Mouse (Mus musculus): Measurements from ENCODE around the gene ccdc198. TPM values are rescaled to one million over a fixed set of nuclear protein-coding genes. Genes with fewer than 3 reads are reported as not detected.

ccdc198 gene
- 0.09 and 0.12 TPM in 2 replicates for polyA plus RNA-seq (2012; rRNA removed)

GRCm38 (mm10) chr14:49245126-49245714 is at the start of gene ccdc198:
ccdc198 (minus strand) TSS chr14:49245474.

GRCm38 (mm10) chr14:49171867-49172581 is 73.2 kb downstream of the ccdc198 start, which contains the start of gene Naa30:
Naa30 (plus strand) TSS chr14:49172226.

Other genes starting within 250 kb of the ccdc198 start
- 19.9 and 21.6 TPM in 2 replicates for gene Ap5m1, start 179.4 kb downstream of the ccdc198 start, polyA plus RNA-seq (2012; rRNA removed)
- 51.1 and 54.2 TPM in 2 replicates for gene Exoc5, start 178.8 kb downstream of the ccdc198 start, polyA plus RNA-seq (2012; rRNA removed)
- gene Naa30, start 73.2 kb downstream of the ccdc198 start, polyA plus RNA-seq (2012; rRNA removed): 24.0 and 27.1 TPM in 2 replicates

Measured in central nervous system, embryonic 14 days (tissue).